Mouse (Mus musculus): ENCODE measurements around the gene Gm20388. TPM values are rescaled to one million over a fixed set of nuclear protein-coding genes. Genes with fewer than 3 reads are reported as not detected.

Gm20388 gene
- total RNA-seq, 2 experiments from 2014 or later = 2.2 to 7.6 TPM

DNA sequence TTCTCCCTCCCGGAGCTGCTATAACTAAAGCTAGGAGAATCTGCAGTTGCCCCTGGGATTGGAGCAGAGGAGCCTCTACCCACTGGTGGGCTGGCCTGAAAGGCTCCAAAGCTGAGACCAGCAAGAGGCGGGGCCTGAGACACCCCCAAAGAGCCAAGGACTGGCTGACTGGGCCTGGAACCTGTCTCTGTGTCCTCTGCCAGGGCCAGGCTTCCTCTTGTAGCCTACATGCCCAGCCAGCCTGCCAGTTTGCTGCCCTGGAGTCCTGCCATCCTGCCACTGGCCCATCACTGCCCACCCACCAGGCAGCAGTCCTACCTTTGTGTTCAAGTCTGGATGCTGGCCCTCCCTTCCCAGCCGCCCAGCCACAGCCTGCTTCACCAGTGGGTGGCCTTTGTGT, 4419.8 kb downstream of the Gm20388 start:
- TF ChIP-seq CTCF (conservative IDR thresholded peaks at IDR 0.05) = no peak
- peak overlapping the region; percentile 62; the same call in 1 of the 2 replicates for H3K27ac ChIP-seq
- peak in 1 of 2 experiments; percentile 34 for DNase-seq (ENCODE audit: low spot score in 2 of 2)
- no peak overlapping the region for H3K4me3 ChIP-seq

DNA sequence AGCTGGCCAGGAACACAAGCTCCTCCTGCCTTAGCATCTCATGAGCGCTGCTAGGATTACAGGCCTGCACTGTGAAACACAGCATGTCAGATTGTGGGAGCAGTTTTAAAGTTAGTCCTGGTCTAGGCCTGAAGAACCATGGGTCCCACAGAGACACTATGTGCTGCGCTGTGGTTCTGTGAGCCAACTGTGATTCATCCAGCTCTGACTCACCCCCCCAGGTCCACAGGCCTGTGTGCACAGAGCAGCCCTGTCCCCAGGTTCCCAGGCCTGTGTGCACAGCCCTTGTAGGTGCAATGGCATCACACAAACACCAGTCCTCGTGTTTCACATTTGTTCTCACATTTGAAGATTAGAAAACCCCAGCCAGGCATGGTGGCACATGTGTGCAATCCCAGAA, 4420.5 kb downstream of the Gm20388 start:
- no peak for TF ChIP-seq CTCF (conservative IDR thresholded peaks at IDR 0.05)
- H3K27ac ChIP-seq = peak overlapping the region; percentile 62
- no peak for DNase-seq (ENCODE audit: low spot score in 2 of 2)
- H3K4me3 ChIP-seq = no peak overlapping the region

DNA sequence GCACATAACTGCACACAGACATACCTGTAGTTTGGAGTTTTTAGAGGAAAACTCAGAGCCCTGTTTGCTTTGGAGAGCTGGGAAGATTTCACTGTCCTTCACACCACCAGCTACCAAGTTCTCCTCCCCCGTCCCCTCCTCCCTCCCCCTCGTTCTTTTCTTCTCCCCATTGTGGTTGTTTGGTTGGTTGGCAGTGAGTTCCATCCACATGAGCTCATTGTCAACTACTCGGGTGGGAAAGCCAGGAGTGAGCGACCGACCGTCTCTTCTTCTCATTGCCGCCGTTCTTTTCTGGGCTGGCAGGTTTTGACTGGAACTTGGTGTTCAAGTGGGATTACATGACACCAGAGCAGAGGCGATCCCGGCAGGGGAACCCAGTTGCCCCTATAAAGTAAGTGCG, 4421.1 kb downstream of the Gm20388 start:
- no peak for DNase-seq (ENCODE audit: low spot score in 2 of 2)
- no peak overlapping the region for H3K4me3 ChIP-seq
- no peak for TF ChIP-seq CTCF (conservative IDR thresholded peaks at IDR 0.05)
- no peak overlapping the region for H3K27ac ChIP-seq

DNA sequence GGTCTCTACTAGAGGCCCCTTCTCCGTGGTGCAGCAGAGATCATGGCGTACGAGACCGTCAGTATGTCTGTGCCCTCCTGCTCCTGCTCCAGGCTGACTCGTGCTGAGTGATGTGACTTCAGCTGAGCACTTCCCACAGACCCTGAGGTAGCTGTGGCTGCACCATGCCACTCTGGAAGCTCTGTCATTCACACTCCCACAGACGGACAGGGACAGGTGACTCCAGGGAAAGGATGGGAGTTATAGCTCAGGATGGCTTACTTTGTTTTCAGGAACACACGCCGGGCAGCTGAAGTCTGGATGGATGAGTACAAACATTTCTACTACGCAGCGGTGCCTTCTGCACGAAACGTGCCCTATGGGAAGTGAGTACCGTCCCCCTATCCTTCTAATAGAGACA, 4425.7 kb downstream of the Gm20388 start:
- DNase-seq (ENCODE audit: low spot score in 2 of 2) = no peak
- H3K4me3 ChIP-seq = no peak overlapping the region
- H3K27ac ChIP-seq = no peak overlapping the region
- TF ChIP-seq CTCF (conservative IDR thresholded peaks at IDR 0.05) = no peak

DNA sequence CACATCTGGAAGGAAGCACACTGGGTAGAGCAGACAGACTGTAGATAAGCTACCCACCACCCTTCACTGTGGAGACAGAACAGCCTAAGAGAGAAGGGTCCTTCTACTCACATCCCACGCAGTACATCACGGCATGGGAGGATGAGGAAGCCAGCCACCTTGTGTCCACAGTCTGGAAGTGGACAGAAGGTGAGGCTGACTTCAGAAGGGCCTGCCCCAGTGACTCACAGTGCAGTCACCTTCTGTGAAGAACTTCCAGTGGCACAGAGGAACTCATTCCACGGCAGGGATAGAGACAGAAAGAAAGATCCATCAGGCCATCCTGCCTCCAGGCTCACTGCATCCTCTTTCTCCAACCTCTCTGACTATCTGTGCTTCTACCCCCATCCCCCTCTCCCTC, 4429.1 kb downstream of the Gm20388 start:
- no peak overlapping the region for H3K4me3 ChIP-seq
- no peak for DNase-seq (ENCODE audit: low spot score in 2 of 2)
- H3K27ac ChIP-seq = no peak overlapping the region
- TF ChIP-seq CTCF (conservative IDR thresholded peaks at IDR 0.05) = no peak

DNA sequence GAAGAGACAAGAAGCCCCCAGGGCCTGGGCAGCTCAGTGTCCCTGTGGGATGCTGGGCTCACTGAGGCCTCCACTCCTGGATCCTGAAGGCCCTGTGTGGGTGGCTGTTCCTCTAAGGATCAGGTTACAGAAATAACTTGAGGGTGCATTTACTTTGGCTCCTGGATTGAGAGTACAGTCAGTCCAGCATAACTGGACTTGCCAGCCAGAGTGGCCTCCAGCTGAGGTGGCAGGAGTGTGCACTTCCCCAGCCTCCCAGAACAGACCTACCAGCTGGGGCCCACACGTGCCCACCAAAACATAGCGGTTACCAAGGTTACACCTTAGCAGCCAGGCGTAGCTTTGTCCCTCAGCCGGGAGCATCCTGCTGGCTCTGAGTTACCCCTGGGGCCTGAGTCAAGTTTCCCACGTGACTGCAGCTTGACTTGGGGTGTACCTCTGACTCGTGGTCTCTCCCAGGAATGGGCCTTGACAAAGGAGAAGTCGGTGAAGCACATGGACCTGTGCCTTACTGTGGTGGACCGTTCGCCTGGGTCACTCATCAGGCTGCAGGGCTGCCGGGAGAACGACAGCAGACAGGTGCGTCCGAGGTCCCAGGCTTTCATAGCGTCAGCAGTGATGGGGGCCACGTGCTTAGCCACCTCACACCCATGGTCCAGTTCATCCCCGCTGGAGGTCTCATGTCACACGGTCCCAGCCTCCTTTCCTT, 4429.9 kb downstream of the Gm20388 start:
- no peak for DNase-seq (ENCODE audit: low spot score in 2 of 2)
- no peak for TF ChIP-seq CTCF (conservative IDR thresholded peaks at IDR 0.05)
- Histone ChIP-seq H3K4me3 (no peak overlapping the region), H3K27ac (no peak overlapping the region)

DNA sequence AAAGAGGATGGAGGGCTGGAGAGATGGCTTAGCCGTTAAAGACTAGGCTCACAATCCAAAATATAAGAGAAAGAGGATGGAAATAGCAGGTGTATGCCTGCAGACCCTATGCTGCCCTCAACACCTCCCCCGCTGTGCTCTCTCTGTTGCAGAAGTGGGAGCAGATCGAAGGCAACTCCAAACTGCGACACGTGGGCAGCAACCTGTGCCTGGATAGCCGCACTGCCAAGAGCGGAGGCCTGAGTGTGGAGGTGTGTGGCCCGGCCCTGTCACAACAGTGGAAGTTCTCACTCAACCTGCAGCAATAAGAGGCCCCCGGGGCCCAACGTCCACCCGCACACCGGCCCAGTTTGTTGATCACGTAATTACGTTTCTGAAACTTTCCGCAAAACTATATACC, 4432.5 kb downstream of the Gm20388 start:
- TF ChIP-seq CTCF (conservative IDR thresholded peaks at IDR 0.05) = no peak
- DNase-seq (ENCODE audit: low spot score in 2 of 2) = no peak
- no peak overlapping the region for H3K27ac ChIP-seq
- no peak overlapping the region for H3K4me3 ChIP-seq

DNA sequence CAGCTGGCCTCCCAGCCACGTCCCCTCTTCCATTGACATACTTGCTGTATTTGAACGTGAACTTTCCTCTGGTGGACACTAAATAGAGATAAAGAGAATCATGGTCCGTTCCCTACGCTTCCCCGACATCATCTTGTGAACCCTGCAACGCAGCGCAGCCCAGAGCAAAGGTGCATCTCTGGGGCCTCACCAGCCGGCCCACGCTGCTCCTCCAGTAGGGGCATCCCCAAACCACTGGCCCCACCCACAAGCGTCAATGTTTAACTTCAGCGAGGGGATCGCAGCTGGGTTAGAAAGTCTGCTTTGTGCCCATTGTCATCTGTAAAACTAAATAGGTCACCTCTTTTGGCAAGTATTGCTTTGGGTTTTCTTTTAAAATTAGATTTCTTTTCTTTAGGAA, 4433.4 kb downstream of the Gm20388 start:
- no peak overlapping the region for H3K4me3 ChIP-seq
- no peak for TF ChIP-seq CTCF (conservative IDR thresholded peaks at IDR 0.05)
- DNase-seq (ENCODE audit: low spot score in 2 of 2) = no peak
- H3K27ac ChIP-seq = no peak overlapping the region

DNA sequence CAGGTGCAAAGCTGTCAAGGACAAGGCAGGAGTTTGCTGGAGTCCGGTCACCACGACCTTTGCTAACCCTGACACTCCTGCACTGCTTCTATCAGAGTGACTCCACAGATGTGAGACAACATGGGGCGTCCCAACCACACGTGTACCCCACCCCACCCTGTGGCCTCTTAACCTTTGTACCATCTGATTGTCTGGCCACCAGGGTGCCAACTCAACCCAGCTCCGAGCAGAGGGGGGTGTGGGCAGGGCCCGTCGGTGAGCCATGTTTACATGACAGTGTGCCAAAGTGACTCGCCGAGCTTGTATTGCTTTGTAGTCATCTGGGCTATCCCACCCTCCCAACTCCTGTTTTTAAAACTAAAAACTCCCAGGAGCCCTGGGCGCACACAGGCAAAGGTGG, 4434.5 kb downstream of the Gm20388 start:
- DNase-seq (ENCODE audit: low spot score in 2 of 2) = no peak
- Histone ChIP-seq H3K27ac (no peak overlapping the region), H3K4me3 (no peak overlapping the region)
- no peak for TF ChIP-seq CTCF (conservative IDR thresholded peaks at IDR 0.05)

DNA sequence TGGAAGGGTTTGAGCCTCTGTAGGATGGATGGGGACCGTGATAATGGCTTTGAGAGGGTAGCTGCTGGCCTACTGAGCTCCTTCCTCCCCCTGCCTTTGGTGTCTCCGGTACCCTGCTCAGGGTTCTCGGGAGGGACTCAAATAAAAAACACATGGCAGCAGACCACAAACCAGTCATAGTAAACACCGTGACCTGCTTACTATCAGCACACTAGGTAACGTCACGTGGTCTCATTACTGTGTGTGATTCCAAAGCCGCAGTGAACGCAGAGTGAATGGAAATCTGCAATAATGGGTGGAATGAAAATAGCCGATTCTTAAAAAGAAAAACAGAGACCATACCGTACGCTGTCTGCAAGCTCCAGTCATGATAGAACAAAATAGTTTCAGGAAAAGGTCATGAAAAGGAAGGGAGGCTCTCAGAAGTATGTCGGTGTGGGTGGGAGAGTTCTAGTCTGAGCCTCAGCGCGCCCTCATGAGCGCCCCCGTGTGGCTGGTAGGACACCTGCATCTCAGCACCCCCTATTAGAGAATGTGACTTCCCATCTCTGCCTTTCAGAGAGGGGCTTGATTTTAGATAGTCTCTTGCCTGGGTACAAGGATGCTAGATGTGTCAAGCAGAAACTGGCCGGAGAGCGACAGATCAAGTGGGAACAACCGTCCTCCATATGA, 4436.3 kb downstream of the Gm20388 start:
- DNase-seq (ENCODE audit: low spot score in 2 of 2) = peak; percentile 54 to 75
- peak; percentile 94 for TF ChIP-seq CTCF (conservative IDR thresholded peaks at IDR 0.05)
- no peak overlapping the region for H3K4me3 ChIP-seq
- H3K27ac ChIP-seq = no peak overlapping the region

DNA sequence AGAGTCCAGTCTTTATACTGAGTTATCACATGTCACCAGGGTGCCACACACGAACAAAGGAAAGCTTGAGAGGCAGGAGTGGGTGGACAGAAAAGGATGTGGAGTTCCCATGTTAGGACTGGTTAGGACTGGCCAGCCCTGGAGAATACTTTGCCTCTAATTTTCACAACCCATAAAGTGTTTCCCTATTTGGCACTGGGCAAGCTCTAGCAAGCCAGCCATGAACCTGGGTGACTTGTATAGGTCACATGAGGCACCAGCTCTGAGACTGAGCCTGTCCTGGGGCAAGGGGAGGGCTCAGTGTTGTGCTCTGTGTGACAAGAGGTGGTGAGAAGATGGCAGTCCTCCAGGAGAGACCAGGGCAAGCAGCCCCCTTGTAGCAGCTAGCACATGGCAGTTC, 4437.4 kb downstream of the Gm20388 start:
- Histone ChIP-seq H3K4me3 (no peak overlapping the region), H3K27ac (no peak overlapping the region)
- TF ChIP-seq CTCF (conservative IDR thresholded peaks at IDR 0.05) = no peak
- DNase-seq (ENCODE audit: low spot score in 2 of 2) = no peak

DNA sequence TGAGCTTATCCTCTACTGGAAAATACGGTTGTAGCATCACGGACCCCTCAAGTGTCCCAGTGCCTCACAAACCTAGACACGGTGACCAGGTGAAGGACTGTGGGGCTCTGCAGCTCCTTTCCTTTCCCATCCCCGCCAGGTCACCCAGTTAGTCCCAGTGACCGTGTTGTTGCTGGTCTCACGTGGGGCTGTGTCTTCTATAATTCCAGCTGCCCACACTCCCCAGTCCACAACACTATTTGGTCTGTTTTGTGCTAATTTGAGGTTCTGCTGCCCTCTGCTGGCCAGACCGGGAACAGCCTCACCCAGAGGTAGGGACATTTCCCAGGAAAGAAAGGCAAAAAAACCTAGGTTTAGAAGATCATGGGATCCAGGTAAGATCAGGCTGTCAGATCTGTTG, 4439.0 kb downstream of the Gm20388 start:
- Histone ChIP-seq H3K27ac (no peak overlapping the region), H3K4me3 (no peak overlapping the region)
- peak; percentile 75 to 93 for DNase-seq (ENCODE audit: low spot score in 2 of 2)
- TF ChIP-seq CTCF (conservative IDR thresholded peaks at IDR 0.05) = peak; percentile 97

DNA sequence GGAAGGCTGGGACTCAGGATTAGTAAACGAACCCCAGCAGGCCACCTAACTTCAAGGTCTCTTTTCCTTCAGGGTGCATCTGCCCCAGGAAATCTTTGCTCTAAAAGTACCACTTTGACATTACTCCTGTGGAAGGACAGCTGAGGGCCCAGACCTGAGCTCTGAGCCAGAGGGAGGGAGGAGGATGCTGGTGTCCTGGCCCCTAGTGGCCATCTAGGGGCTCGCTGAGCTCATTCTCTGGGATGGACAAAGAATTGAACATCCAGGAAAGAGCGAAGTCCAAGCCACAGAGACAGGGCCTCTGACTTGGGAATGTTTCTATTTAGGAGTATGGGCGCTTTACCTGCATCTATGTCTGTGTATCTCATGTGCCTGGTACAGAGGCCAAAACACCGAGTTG, 4441.0 kb downstream of the Gm20388 start:
- Histone ChIP-seq H3K4me3 (no peak overlapping the region), H3K27ac (no peak overlapping the region)
- no peak for DNase-seq (ENCODE audit: low spot score in 2 of 2)
- TF ChIP-seq CTCF (conservative IDR thresholded peaks at IDR 0.05) = peak; percentile 53

DNA sequence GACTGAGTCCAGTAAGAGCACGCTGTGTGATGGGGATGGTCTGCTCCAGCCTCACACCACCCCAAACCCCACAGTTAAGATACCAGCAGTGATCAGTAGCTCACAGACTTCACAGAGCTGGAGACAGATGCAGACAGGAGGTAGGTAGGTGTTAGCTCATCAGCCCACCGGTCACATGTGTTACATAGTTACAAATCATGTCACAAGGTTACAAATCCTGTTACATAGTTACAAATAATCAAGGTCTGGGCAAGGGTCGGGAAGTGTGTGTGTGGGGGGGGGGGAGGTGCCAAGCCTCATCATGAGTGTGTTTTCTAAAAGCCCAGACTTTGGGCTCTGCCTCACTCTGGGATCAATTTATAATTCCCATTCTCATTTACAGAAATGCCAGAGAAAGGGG, 4450.3 kb downstream of the Gm20388 start:
- Histone ChIP-seq H3K4me3 (no peak overlapping the region), H3K27ac (peak overlapping the region; percentile 46; the same call in 1 of the 2 replicates)
- no peak for TF ChIP-seq CTCF (conservative IDR thresholded peaks at IDR 0.05)
- DNase-seq (ENCODE audit: low spot score in 2 of 2) = no peak
